Mouse (Mus musculus): ENCODE measurements around the gene Glce. TPM values are rescaled to one million over a fixed set of nuclear protein-coding genes. Genes with fewer than 3 reads are reported as not detected.

Glce gene
- polyA plus RNA-seq, 1 experiment = 3.3 TPM

GRCm38 (mm10) chr9:62143428-62143827 is 21.0 kb upstream of the Glce start:
- Histone ChIP-seq H3K36me3 (ENCODE audit: control insufficient read depth, insufficient read depth, low read length) (no peaks in the 10 kb centered on the region), H3K27ac (ENCODE audit: insufficient read depth, low read depth, low read length) (no peak overlapping the region), H3K4me3 (ENCODE audit: insufficient read depth, low read depth, low read length) (no peak overlapping the region), H3K4me1 (ENCODE audit: control insufficient read depth, insufficient read depth, low read length) (no peaks in the 10 kb centered on the region), H3K27me3 (replicated peaks; ENCODE audit: control insufficient read depth, insufficient read depth, low read length) (no peaks in the 10 kb centered on the region)
- TF ChIP-seq POLR2A (IDR thresholded peaks at IDR 0.05; ENCODE audit: low read depth, low read length) = no peak
- DNase-seq = no peak
- 56% methylated on average over 7 of the region's 7 CpGs for WGBS

- TF ChIP-seq CTCF (conservative IDR thresholded peaks at IDR 0.05; ENCODE audit: insufficient read depth, insufficient read length, low read depth, low read length) (no peak), POLR2A (IDR thresholded peaks at IDR 0.05; ENCODE audit: low read depth, low read length) (no peak)
- DNase-seq = no peak
Measured at GRCm38 (mm10) chr9:62139027-62139426, 16.6 kb upstream of the Glce start.

GRCm38 (mm10) chr9:62137259-62137658 is 14.8 kb upstream of the Glce start:
- WGBS = 22% methylated on average over 8 of the region's 8 CpGs
- TF ChIP-seq POLR2A (IDR thresholded peaks at IDR 0.05; ENCODE audit: low read depth, low read length) (no peak), CTCF (conservative IDR thresholded peaks at IDR 0.05; ENCODE audit: insufficient read depth, insufficient read length, low read depth, low read length) (no peak)
- H3K4me1 ChIP-seq (ENCODE audit: control insufficient read depth, insufficient read depth, low read length) = no peaks in the 10 kb centered on the region
- H3K27ac ChIP-seq (ENCODE audit: insufficient read depth, low read depth, low read length) = no peak overlapping the region
- H3K27me3 ChIP-seq (replicated peaks; ENCODE audit: control insufficient read depth, insufficient read depth, low read length) = peaks cover 2% of the 10 kb centered on the region; the same call in 1 of the 2 replicates
- no peaks in the 10 kb centered on the region for H3K36me3 ChIP-seq (ENCODE audit: control insufficient read depth, insufficient read depth, low read length)
- H3K4me3 ChIP-seq (ENCODE audit: insufficient read depth, low read depth, low read length) = no peak overlapping the region
- peak; percentile 23 for DNase-seq

More at GRCm38 (mm10) chr9:62139027-62139426, 16.6 kb upstream of the Glce start:
- Histone ChIP-seq H3K4me3 (ENCODE audit: insufficient read depth, low read depth, low read length) (no peak overlapping the region), H3K36me3 (ENCODE audit: control insufficient read depth, insufficient read depth, low read length) (no peaks in the 10 kb centered on the region), H3K27me3 (replicated peaks; ENCODE audit: control insufficient read depth, insufficient read depth, low read length) (peaks cover 2% of the 10 kb centered on the region; the same call in 1 of the 2 replicates), H3K27ac (ENCODE audit: insufficient read depth, low read depth, low read length) (no peak overlapping the region), H3K4me1 (ENCODE audit: control insufficient read depth, insufficient read depth, low read length) (no peaks in the 10 kb centered on the region)
- 34% methylated on average over 7 of the region's 7 CpGs for WGBS

GRCm38 (mm10) chr9:62132005-62132782 is 9.7 kb upstream of the Glce start:
- WGBS = 67% methylated on average over 4 of the region's 4 CpGs
- Histone ChIP-seq H3K27me3 (replicated peaks; ENCODE audit: control insufficient read depth, insufficient read depth, low read length) (0 out of 2 replicates have a peak, but pooled peaks cover under 1% of the 10 kb centered on the region), H3K36me3 (ENCODE audit: control insufficient read depth, insufficient read depth, low read length) (no peaks in the 10 kb centered on the region), H3K4me1 (ENCODE audit: control insufficient read depth, insufficient read depth, low read length) (no peaks in the 10 kb centered on the region), H3K4me3 (ENCODE audit: insufficient read depth, low read depth, low read length) (no peak overlapping the region), H3K27ac (ENCODE audit: insufficient read depth, low read depth, low read length) (no peak overlapping the region)
- TF ChIP-seq POLR2A (IDR thresholded peaks at IDR 0.05; ENCODE audit: low read depth, low read length) (no peak), CTCF (conservative IDR thresholded peaks at IDR 0.05; ENCODE audit: insufficient read depth, insufficient read length, low read depth, low read length) (no peak)
- DNase-seq = no peak

- no peaks in the 10 kb centered on the region for H3K4me1 ChIP-seq (ENCODE audit: control insufficient read depth, insufficient read depth, low read length)
- TF ChIP-seq CTCF (conservative IDR thresholded peaks at IDR 0.05; ENCODE audit: insufficient read depth, insufficient read length, low read depth, low read length) (no peak), POLR2A (IDR thresholded peaks at IDR 0.05; ENCODE audit: low read depth, low read length) (no peak)
- H3K27ac ChIP-seq (ENCODE audit: insufficient read depth, low read depth, low read length) = no peak overlapping the region
- H3K4me3 ChIP-seq (ENCODE audit: insufficient read depth, low read depth, low read length) = no peak overlapping the region
- 76% methylated on average over 5 of the region's 5 CpGs for WGBS
- DNase-seq = peak; percentile 7
- H3K27me3 ChIP-seq (replicated peaks; ENCODE audit: control insufficient read depth, insufficient read depth, low read length) = no peaks in the 10 kb centered on the region
- no peaks in the 10 kb centered on the region for H3K36me3 ChIP-seq (ENCODE audit: control insufficient read depth, insufficient read depth, low read length)
Measured at GRCm38 (mm10) chr9:62130746-62131145, 8.3 kb upstream of the Glce start.

GRCm38 (mm10) chr9:62128056-62128455 is 5.6 kb upstream of the Glce start:
- WGBS = 94% methylated on average over 2 of the region's 2 CpGs

GRCm38 (mm10) chr9:62125986-62126575 is 3.6 kb upstream of the Glce start:
- no peak for DNase-seq
- no peaks in the 10 kb centered on the region for H3K27me3 ChIP-seq (replicated peaks; ENCODE audit: control insufficient read depth, insufficient read depth, low read length)
- TF ChIP-seq CTCF (conservative IDR thresholded peaks at IDR 0.05; ENCODE audit: insufficient read depth, insufficient read length, low read depth, low read length) = no peak
- no peak for TF ChIP-seq POLR2A (IDR thresholded peaks at IDR 0.05; ENCODE audit: low read depth, low read length)
- 85% methylated on average over 5 of the region's 5 CpGs for WGBS
- H3K36me3 ChIP-seq (ENCODE audit: control insufficient read depth, insufficient read depth, low read length) = no peaks in the 10 kb centered on the region
- no peak overlapping the region for H3K27ac ChIP-seq (ENCODE audit: insufficient read depth, low read depth, low read length)
- no peaks in the 10 kb centered on the region for H3K4me1 ChIP-seq (ENCODE audit: control insufficient read depth, insufficient read depth, low read length)
- H3K4me3 ChIP-seq (ENCODE audit: insufficient read depth, low read depth, low read length) = no peak overlapping the region

More at GRCm38 (mm10) chr9:62128056-62128455, 5.6 kb upstream of the Glce start:
- H3K4me3 ChIP-seq (ENCODE audit: insufficient read depth, low read depth, low read length) = no peak overlapping the region
- TF ChIP-seq POLR2A (IDR thresholded peaks at IDR 0.05; ENCODE audit: low read depth, low read length) (no peak), CTCF (conservative IDR thresholded peaks at IDR 0.05; ENCODE audit: insufficient read depth, insufficient read length, low read depth, low read length) (no peak)
- no peaks in the 10 kb centered on the region for H3K27me3 ChIP-seq (replicated peaks; ENCODE audit: control insufficient read depth, insufficient read depth, low read length)
- DNase-seq = no peak
- H3K4me1 ChIP-seq (ENCODE audit: control insufficient read depth, insufficient read depth, low read length) = no peaks in the 10 kb centered on the region
- H3K36me3 ChIP-seq (ENCODE audit: control insufficient read depth, insufficient read depth, low read length) = no peaks in the 10 kb centered on the region
- no peak overlapping the region for H3K27ac ChIP-seq (ENCODE audit: insufficient read depth, low read depth, low read length)
